Mouse (Mus musculus) kidney, embryonic 15.5 days (tissue): ENCODE measurements around the gene Stat5b. TPM values are rescaled to one million over a fixed set of nuclear protein-coding genes. Genes with fewer than 3 reads are reported as not detected.

ENCODE experiments used
- ATAC-seq: fragments of 200-750 bp; cut with Nextera tagmentation; replicated peaks from 2 replicates; pipeline ENCODE4 v1.8.0; 2017; ENCODE audit warnings: moderate TSS enrichment; ENCODE audit not compliant: low FRiP score
- H3K27ac ChIP-seq: fragments of 300-500 bp; sonication (generic); 2 replicates; pipeline ENCODE4 v1.5.1; 2015; ENCODE audit warnings: mild to moderate bottlenecking, inconsistent platforms
- H3K27me3 ChIP-seq: fragments of 300-500 bp; sonication (generic); 2 replicates; pipeline ENCODE4 v1.6.1; 2015; ENCODE audit warnings: inconsistent platforms
- H3K36me3 ChIP-seq: fragments of 300-500 bp; sonication (generic); 2 replicates; pipeline ENCODE4 v1.6.1; 2015; ENCODE audit warnings: inconsistent platforms
- H3K4me1 ChIP-seq: fragments of 300-500 bp; sonication (generic); 2 replicates; pipeline ENCODE4 v1.6.1; 2015; ENCODE audit warnings: inconsistent platforms
- H3K4me2 ChIP-seq: fragments of 300-500 bp; sonication (generic); 2 replicates; pipeline ENCODE4 v1.6.1; 2015; ENCODE audit warnings: moderate library complexity, mild to moderate bottlenecking, inconsistent platforms
- H3K4me3 ChIP-seq: fragments of 300-500 bp; sonication (generic); replicated peaks from 2 replicates; pipeline ENCODE4 v1.5.1; 2015; ENCODE audit warnings: mild to moderate bottlenecking, inconsistent platforms
- H3K9ac ChIP-seq: fragments of 300-500 bp; sonication (generic); 2 replicates; pipeline ENCODE4 v1.6.1; 2015; ENCODE audit warnings: mild to moderate bottlenecking, inconsistent platforms
- H3K9me3 ChIP-seq: fragments of 300-500 bp; sonication (generic); replicated peaks from 2 replicates; pipeline ENCODE4 v1.6.1; 2016; ENCODE audit warnings: inconsistent platforms
- WGBS: fragments of 180-500 bp; shearing (Covaris S2); methylation state at CpG from one replicate; pipeline ENCODE4 v1.1.7; 2015; ENCODE audit warnings: mixed read lengths; 5-methylcytosine and 5-hydroxymethylcytosine counted together
- polyA plus RNA-seq: library from polyadenylated mRNA; unstranded; fragments of >200 nt; fragmentation: Nextera tagmentation; extraction: Ambion mirVana; gene quantifications from 2 replicates; pipeline ENCODE4 v1.2.1, GENCODE M21; 2015

Gene Stat5b
- polyA plus RNA-seq, 1 experiment from 2014 or later: 19.6 TPM

- Histone ChIP-seq H3K4me3 (peak overlapping the region; percentile 95), H3K27me3 (peaks cover 12% of the 10 kb centered on the region; the same call in 1 of the 2 replicates), H3K9me3 (no peaks in the 10 kb centered on the region), H3K27ac (no peak overlapping the region), H3K9ac (0 out of 2 replicates have a peak overlapping the region, but pooled peaks have one; percentile 90), H3K36me3 (no peaks in the 10 kb centered on the region), H3K4me1 (peaks cover 25% of the 10 kb centered on the region), H3K4me2 (peak overlapping the region; percentile 92)
- no peak for ATAC-seq
- 73% methylated on average over 6 of the region's 6 CpGs for WGBS
These were observed 1.6 kb downstream of the Stat5b start for GRCm38 (mm10) chr11:100848789-100849379.

GRCm38 (mm10) chr11:100848080-100848479 lies 2.4 kb downstream of the Stat5b start:
- H3K4me1 ChIP-seq: peaks cover 25% of the 10 kb centered on the region
- H3K27ac ChIP-seq: no peak overlapping the region
- H3K27me3 ChIP-seq: peaks cover 9% of the 10 kb centered on the region; the same call in 1 of the 2 replicates
- H3K4me3 ChIP-seq: no peak overlapping the region
- 52% methylated on average over 4 of the region's 4 CpGs for WGBS
- no peaks in the 10 kb centered on the region for H3K9me3 ChIP-seq
- H3K9ac ChIP-seq: no peak overlapping the region
- no peak overlapping the region for H3K4me2 ChIP-seq
- ATAC-seq: no peak
- no peaks in the 10 kb centered on the region for H3K36me3 ChIP-seq

DNA sequence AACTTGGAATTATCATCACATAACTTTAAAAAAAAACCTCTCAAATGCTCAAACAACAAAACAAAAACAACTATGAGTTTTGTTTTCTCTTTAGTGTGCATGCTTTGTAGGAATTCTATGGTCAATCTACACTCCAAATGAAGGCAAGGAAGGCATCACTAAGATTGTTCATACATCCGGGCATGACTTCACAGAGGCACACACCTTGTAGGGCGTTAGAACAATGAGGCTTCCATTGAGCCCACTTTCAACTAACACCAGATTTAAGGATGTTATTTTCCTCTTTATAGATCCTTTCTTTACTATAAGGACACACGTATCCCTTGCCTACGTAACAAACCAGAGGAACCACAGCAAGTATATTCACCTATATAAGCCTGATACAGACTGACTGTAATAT lies 3.0 kb downstream of the Stat5b start:
- no peaks in the 10 kb centered on the region for H3K9me3 ChIP-seq
- no peak overlapping the region for H3K9ac ChIP-seq
- no peak for ATAC-seq
- no peak overlapping the region for H3K27ac ChIP-seq
- no peak overlapping the region for H3K4me3 ChIP-seq
- 90% methylated on average over 4 of the region's 4 CpGs for WGBS
- H3K36me3 ChIP-seq: no peaks in the 10 kb centered on the region
- H3K4me1 ChIP-seq: peaks cover 25% of the 10 kb centered on the region
- peaks cover 4% of the 10 kb centered on the region; the same call in 1 of the 2 replicates for H3K27me3 ChIP-seq
- no peak overlapping the region for H3K4me2 ChIP-seq

DNA sequence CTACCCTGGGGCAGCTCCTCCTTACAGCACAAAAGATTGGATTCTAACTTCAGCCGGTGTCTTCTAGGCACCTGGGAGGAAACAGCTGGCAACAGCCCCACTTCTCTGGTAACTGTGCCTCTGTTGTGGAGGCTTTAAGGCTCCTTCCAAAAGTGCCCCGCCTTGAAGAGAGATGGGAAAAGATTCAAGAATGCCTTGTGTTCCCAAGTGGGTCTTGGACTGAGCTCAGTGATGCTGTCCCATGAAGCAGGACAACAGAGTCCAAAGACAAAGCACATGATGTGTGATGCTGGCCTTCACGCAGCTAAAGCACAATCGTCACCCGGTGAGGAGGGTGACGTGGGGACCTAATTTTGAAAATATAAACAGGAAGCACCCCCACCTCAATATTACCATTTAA lies 4.7 kb downstream of the Stat5b start:
- H3K27me3 ChIP-seq: no peaks in the 10 kb centered on the region
- H3K4me1 ChIP-seq: peaks cover 22% of the 10 kb centered on the region
- no peak for ATAC-seq
- H3K36me3 ChIP-seq: no peaks in the 10 kb centered on the region
- no peak overlapping the region for H3K27ac ChIP-seq
- H3K4me2 ChIP-seq: no peak overlapping the region
- no peak overlapping the region for H3K9ac ChIP-seq
- WGBS: 84% methylated on average over 6 of the region's 6 CpGs
- H3K9me3 ChIP-seq: no peaks in the 10 kb centered on the region
- no peak overlapping the region for H3K4me3 ChIP-seq

DNA sequence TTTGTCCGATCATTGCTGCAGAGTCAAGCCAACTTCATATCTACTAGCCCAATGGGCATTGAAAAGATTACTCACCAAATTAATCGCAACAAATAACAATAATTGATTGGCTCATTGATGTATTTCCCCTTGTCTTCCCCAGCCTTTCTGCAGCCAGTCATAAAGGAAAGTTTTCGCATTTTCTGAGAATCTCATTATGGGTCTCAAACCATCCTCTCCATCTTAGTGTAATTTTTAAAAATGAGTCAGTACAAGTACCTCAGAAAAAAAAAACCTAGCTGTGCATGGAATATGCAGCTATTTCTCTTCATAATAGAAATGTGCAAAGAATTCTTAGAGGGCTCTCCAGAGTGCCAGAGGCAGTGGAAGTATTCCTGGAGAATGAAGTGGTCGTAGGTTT lies 6.4 kb downstream of the Stat5b start:
- WGBS: 93% methylated on average over 4 of the region's 4 CpGs
- Histone ChIP-seq H3K9ac (no peak overlapping the region), H3K4me3 (no peak overlapping the region), H3K36me3 (no peaks in the 10 kb centered on the region), H3K9me3 (no peaks in the 10 kb centered on the region), H3K4me2 (no peak overlapping the region), H3K4me1 (peaks cover 12% of the 10 kb centered on the region), H3K27ac (no peak overlapping the region), H3K27me3 (no peaks in the 10 kb centered on the region)
- ATAC-seq: no peak

DNA sequence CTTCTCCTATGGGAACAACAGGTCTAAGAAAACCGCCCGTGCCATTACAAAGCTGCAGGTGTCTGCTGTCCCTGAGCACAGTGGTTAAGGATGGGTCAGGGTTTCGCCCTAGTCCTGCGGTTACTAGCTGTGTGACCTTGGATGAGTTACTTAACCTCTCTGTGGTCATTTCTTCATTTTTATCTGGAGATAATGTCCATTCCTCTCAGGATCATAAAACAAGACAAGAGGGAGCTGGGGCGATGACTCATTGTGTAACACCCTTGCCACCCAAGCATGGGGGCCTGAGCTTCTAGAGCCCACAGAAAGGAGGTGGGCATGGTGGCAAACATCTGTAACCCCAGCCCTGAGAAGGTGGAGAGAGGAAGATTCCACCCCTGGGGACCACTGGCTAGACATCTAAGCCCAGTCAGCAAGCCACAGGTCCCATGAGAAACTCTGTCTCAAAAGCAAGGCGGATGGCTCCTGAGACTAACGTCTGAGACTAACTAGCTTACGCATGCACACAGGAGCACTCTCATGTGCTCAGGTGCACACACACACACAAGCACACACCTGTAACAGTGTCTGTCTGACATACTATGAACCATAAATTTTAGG lies 7.4 kb downstream of the Stat5b start:
- H3K9me3 ChIP-seq: no peaks in the 10 kb centered on the region
- WGBS: 92% methylated on average over 8 of the region's 8 CpGs
- H3K36me3 ChIP-seq: no peaks in the 10 kb centered on the region
- no peak overlapping the region for H3K4me2 ChIP-seq
- no peak overlapping the region for H3K27ac ChIP-seq
- no peak overlapping the region for H3K9ac ChIP-seq
- H3K27me3 ChIP-seq: no peaks in the 10 kb centered on the region
- no peak overlapping the region for H3K4me3 ChIP-seq
- no peak for ATAC-seq
- peaks cover 5% of the 10 kb centered on the region for H3K4me1 ChIP-seq

DNA sequence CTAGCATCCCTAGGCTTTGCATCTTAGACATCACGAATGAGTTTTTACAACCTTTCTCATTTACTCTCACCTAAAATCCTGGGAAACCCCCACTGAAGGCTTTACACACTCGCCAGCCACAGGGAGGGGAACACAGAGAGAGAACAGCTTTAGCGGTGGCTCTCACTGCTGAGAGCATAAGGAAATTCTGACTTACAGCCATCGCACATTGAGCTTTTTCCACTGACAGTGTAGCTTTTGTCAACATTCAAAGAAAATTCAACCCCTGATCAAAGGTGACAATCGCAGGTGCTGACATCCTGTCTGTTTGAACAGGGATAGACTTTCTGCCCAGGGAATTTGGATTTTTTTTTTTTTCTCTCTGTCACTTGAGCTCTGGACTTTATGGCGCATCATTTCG lies 8.5 kb downstream of the Stat5b start:
- Histone ChIP-seq H3K4me3 (no peak overlapping the region), H3K36me3 (no peaks in the 10 kb centered on the region), H3K9ac (no peak overlapping the region), H3K27ac (no peak overlapping the region), H3K9me3 (no peaks in the 10 kb centered on the region), H3K4me2 (no peak overlapping the region), H3K4me1 (peaks cover 5% of the 10 kb centered on the region), H3K27me3 (no peaks in the 10 kb centered on the region)
- WGBS: 70% methylated on average over 7 of the region's 7 CpGs
- ATAC-seq: no peak

GRCm38 (mm10) chr11:100840866-100841265 lies 9.7 kb downstream of the Stat5b start:
- H3K27me3 ChIP-seq: no peaks in the 10 kb centered on the region

DNA sequence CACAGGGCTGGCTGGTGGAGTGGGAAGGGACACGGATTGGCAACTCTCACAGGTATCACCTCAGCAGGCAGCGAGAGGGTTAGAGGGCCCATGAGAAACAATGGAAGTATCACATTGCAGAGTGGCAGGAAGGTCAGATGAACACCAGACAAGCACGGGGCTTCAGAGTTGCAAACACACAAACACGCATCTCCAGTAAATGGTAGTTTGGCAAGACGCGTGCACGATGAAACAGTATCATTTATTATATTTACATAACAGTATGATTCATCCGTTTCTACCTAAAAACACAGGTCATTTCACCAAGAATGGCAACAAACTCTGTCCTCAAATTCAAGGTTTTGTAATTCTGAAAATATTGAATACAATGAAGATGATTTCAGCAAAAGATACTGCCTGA lies 11.0 kb downstream of the Stat5b start:
- Histone ChIP-seq H3K36me3 (no peaks in the 10 kb centered on the region), H3K4me2 (no peak overlapping the region), H3K9ac (no peak overlapping the region), H3K4me3 (no peak overlapping the region), H3K27me3 (no peaks in the 10 kb centered on the region), H3K27ac (no peak overlapping the region), H3K9me3 (no peaks in the 10 kb centered on the region), H3K4me1 (peaks cover 5% of the 10 kb centered on the region)
- WGBS: 62% methylated on average over 8 of the region's 8 CpGs
- ATAC-seq: no peak

More at GRCm38 (mm10) chr11:100840866-100841265, 9.7 kb downstream of the Stat5b start:
- H3K4me1 ChIP-seq: peaks cover 5% of the 10 kb centered on the region
- no peak overlapping the region for H3K9ac ChIP-seq
- no peak overlapping the region for H3K27ac ChIP-seq
- no peak overlapping the region for H3K4me3 ChIP-seq
- H3K36me3 ChIP-seq: no peaks in the 10 kb centered on the region
- no peak overlapping the region for H3K4me2 ChIP-seq
- WGBS: 55% methylated on average over 12 of the region's 12 CpGs
- no peaks in the 10 kb centered on the region for H3K9me3 ChIP-seq
- no peak for ATAC-seq

- H3K9ac ChIP-seq: no peak overlapping the region
- no peak overlapping the region for H3K4me2 ChIP-seq
- H3K4me3 ChIP-seq: no peak overlapping the region
- H3K27me3 ChIP-seq: no peaks in the 10 kb centered on the region
- 95% methylated on average over 9 of the region's 9 CpGs for WGBS
- peaks cover 5% of the 10 kb centered on the region for H3K4me1 ChIP-seq
- no peaks in the 10 kb centered on the region for H3K9me3 ChIP-seq
- no peaks in the 10 kb centered on the region for H3K36me3 ChIP-seq
- H3K27ac ChIP-seq: no peak overlapping the region
- no peak for ATAC-seq
These were observed 11.6 kb downstream of the Stat5b start for GRCm38 (mm10) chr11:100838894-100839293.

DNA sequence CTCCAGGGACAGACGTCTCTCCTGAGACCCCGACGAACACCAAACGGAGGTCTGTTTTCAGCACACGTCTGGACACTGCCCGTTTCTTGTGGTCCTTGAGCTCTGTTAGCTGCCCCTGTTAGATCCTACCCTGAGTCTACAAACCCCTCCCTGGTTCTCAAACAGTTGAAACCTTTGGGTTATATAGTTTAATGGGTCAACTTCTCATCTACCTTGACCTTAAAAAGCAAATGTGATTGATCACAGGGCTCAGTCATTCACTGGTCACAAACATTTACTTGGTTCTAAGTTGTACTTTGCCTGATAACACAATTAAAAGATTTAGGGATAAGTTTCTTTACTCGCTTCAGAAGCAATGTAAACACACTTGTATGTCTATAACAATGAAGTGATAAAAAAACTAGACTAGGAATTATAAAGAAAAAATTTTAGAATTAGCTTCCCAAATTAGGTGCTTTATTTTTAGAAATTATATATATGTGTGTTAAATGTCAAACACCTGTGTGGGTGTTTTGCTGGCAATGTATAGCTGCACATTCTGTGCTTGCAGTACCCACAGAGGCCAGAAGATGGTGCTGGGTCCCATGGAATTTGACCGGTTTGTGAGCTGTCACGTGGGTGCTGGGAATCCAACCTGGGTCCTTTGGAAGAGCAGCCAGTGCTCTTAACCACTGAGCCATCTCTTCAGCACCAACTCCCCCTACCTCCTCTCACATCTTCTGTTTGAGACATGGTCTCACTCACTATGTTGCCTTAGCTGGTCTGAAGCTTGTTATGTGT lies 13.4 kb downstream of the Stat5b start:
- Histone ChIP-seq H3K4me3 (no peak overlapping the region), H3K9me3 (no peaks in the 10 kb centered on the region), H3K27me3 (no peaks in the 10 kb centered on the region), H3K4me1 (peaks cover 18% of the 10 kb centered on the region), H3K36me3 (no peaks in the 10 kb centered on the region), H3K27ac (no peak overlapping the region), H3K9ac (no peak overlapping the region), H3K4me2 (no peak overlapping the region)
- no peak for ATAC-seq
- 85% methylated on average over 9 of the region's 9 CpGs for WGBS

DNA sequence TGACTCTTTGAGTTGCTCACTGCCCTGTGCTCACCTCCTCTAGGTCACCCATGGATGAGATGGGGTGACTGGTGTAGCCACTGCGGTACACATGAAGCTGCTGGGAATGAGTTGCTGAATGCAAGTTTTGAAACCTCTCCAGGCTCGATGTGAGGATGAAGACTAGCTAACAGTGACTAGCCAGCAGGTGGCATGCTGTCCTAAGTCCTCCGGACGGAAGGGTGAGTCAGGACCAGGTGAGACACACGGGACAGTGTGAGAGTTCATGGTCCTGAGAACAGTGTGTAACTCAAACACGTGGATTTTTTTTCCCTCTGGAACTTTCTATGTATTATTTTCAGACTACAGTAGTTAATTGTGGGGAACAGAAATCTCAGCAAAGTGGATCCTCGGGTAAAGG lies 17.1 kb downstream of the Stat5b start:
- Histone ChIP-seq H3K27me3 (no peaks in the 10 kb centered on the region), H3K27ac (no peak overlapping the region), H3K9ac (no peak overlapping the region), H3K4me1 (peaks cover 14% of the 10 kb centered on the region), H3K4me3 (no peak overlapping the region), H3K36me3 (no peaks in the 10 kb centered on the region), H3K9me3 (no peaks in the 10 kb centered on the region), H3K4me2 (no peak overlapping the region)
- no peak for ATAC-seq
- 60% methylated on average over 7 of the region's 7 CpGs for WGBS
